Mouse (Mus musculus) embryonic facial prominence, embryonic 11.5 days (tissue): ENCODE results near the gene Ism1. TPM values are rescaled to one million over a fixed set of nuclear protein-coding genes. Genes with fewer than 3 reads are reported as not detected.

Source experiments
- ATAC-seq: fragments of 200-750 bp; cut with Nextera tagmentation; replicated peaks from 2 replicates; pipeline ENCODE4 v1.8.0; 2017; ENCODE audit warnings: low read depth; ENCODE audit not compliant: insufficient number of reproducible peaks, low FRiP score, low TSS enrichment
- DNase-seq: peaks from one replicate; pipeline ENCODE4 v3.0.0-alpha.2; 2015; ENCODE audit warnings: low spot score
- H3K27ac ChIP-seq: fragments of 300-500 bp; sonication (generic); replicated peaks from 2 replicates; pipeline ENCODE4 v1.5.1; 2014; ENCODE audit warnings: mild to moderate bottlenecking, low read depth, low read length, control low read depth
- H3K27me3 ChIP-seq: fragments of 300-500 bp; sonication (generic); 2 replicates; pipeline ENCODE4 v1.6.1; 2014; ENCODE audit warnings: mild to moderate bottlenecking, low read length, moderate library complexity, mixed read lengths; ENCODE audit not compliant: control insufficient read depth, insufficient read depth
- H3K36me3 ChIP-seq: fragments of 300-500 bp; sonication (generic); replicated peaks from 2 replicates; pipeline ENCODE4 v1.6.1; 2014; ENCODE audit warnings: low read depth, mild to moderate bottlenecking, low read length, moderate library complexity, mixed read lengths; ENCODE audit not compliant: control insufficient read depth, insufficient read depth
- H3K4me1 ChIP-seq: fragments of 300-500 bp; sonication (generic); 2 replicates; pipeline ENCODE4 v1.6.1; 2014; ENCODE audit warnings: low read length, mixed read lengths; ENCODE audit not compliant: control insufficient read depth, insufficient read depth
- H3K4me2 ChIP-seq: fragments of 300-500 bp; sonication (generic); 2 replicates; pipeline ENCODE4 v1.6.1; 2014; ENCODE audit warnings: low read depth, mild to moderate bottlenecking, control low read depth, low read length, moderate library complexity
- H3K4me3 ChIP-seq: fragments of 300-500 bp; sonication (generic); 2 replicates; pipeline ENCODE4 v1.5.1; 2014; ENCODE audit warnings: low read depth, low read length, control low read depth
- H3K9ac ChIP-seq: fragments of 300-500 bp; sonication (generic); replicated peaks from 2 replicates; pipeline ENCODE4 v1.6.1; 2014; ENCODE audit warnings: mild to moderate bottlenecking, control low read depth, low read length
- H3K9me3 ChIP-seq: fragments of 300-500 bp; sonication (generic); replicated peaks from 2 replicates; pipeline ENCODE4 v1.6.1; 2016; ENCODE audit warnings: mild to moderate bottlenecking, low read length, inconsistent platforms, mixed read lengths; ENCODE audit not compliant: control insufficient read depth
- WGBS: fragments of 180-500 bp; shearing (Covaris S2); extraction: QIAGEN DNeasy Blood & Tissue Kit; methylation state at CpG from one replicate; pipeline ENCODE4 v1.1.7; 2014; 5-methylcytosine and 5-hydroxymethylcytosine counted together
- polyA plus RNA-seq: library from polyadenylated mRNA; unstranded; fragments of >200 nt; fragmentation: Nextera tagmentation; extraction: Ambion mirVana; gene quantifications from 2 replicates; pipeline ENCODE4 v1.2.1, GENCODE M21; 2014

The Ism1 gene
- polyA plus RNA-seq, 1 experiment from 2014 or later = 1.8 TPM

DNA sequence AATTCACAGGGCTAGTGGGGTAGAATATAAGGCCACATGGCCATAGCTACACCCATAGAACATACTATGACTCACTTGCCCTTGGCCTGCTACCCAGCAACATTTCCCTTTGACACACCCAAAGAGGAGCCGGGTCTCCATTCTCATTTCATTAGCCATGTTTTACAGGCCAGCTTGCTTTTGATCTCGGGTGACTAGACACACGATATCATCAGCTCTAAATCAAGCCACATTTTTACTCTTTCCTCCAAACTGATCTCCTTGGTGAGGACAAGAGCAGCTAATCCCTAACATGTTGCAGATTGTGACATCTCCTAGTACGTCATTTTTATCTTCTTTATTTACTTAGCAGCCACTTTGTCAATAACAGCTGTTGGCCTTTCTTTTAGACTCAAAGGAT is 110.7 kb downstream of the Ism1 start:
- H3K36me3 ChIP-seq = no peaks in the 10 kb centered on the region
- H3K9ac ChIP-seq = no peak overlapping the region
- no peaks in the 10 kb centered on the region for H3K27me3 ChIP-seq
- no peak overlapping the region for H3K4me2 ChIP-seq
- ATAC-seq = no peak
- H3K27ac ChIP-seq = no peak overlapping the region
- H3K4me1 ChIP-seq = no peaks in the 10 kb centered on the region
- 71% methylated on average over 4 of the region's 4 CpGs for WGBS
- no peak for DNase-seq
- no peak overlapping the region for H3K4me3 ChIP-seq
- H3K9me3 ChIP-seq = no peaks in the 10 kb centered on the region

DNA sequence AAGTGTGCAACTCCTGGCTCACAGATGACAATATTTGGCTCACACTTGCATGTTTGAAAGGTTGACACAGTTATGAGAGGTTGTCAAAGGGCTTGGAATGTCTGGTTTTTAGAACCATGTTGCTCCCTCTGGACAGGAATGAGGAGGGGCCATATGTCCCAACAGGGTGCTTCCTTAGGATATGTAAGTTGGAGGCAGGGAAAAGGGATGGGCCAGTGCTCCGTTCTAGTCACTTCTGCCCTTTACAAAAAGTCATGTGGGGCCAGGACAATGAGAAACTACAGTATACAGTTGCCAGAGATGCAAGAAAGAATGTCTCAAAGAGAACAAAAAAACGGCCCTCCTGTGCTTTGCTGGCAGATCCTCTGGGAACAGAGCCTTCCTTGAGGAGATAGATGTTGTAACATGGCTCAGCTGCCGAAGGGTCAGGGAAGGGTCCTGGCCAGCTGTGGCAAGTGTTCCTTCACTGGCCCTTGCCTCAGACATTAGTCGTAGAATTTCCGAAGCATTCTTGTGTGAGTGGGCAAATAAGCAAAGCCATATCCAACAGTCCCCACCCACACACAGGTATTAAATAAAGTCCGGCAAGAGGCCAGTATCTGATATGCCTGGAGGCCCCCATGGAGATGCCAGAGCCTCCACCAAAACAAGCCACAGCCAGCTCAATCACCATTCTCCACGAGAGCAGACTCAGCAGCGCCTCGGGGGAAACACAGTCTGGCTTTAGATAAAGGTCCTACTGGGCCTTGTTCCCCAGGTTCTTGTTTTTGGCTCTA is 114.6 kb downstream of the Ism1 start:
- Histone ChIP-seq H3K4me1 (no peaks in the 10 kb centered on the region), H3K9ac (no peak overlapping the region), H3K4me3 (no peak overlapping the region), H3K27me3 (no peaks in the 10 kb centered on the region), H3K27ac (no peak overlapping the region), H3K36me3 (no peaks in the 10 kb centered on the region), H3K4me2 (no peak overlapping the region), H3K9me3 (no peaks in the 10 kb centered on the region)
- ATAC-seq (no peak), DNase-seq (no peak)
- WGBS = 79% methylated on average over 9 of the region's 9 CpGs

DNA sequence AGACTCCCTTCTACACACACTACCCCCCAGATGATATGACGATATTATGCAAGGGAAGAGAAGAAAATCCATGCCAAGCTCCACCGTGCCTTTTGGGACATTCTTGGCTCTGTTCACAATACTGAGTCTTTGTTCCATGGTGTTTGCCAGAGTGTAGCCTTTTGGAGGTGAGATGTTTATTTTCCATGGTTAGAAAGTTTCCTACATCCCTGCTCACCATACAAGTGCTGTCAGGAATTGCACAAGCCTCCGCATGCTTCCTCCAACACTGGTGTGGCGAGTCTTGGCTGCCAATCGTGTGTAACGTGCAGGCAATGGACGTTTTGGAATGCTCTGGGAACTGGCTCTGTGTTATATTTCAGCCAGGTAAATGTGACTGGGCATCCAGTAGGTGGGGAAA is 126.1 kb downstream of the Ism1 start:
- H3K27ac ChIP-seq = no peak overlapping the region
- no peaks in the 10 kb centered on the region for H3K4me1 ChIP-seq
- DNase-seq = no peak
- no peak overlapping the region for H3K9ac ChIP-seq
- WGBS = 83% methylated on average over 7 of the region's 7 CpGs
- H3K4me2 ChIP-seq = no peak overlapping the region
- H3K4me3 ChIP-seq = no peak overlapping the region
- H3K27me3 ChIP-seq = no peaks in the 10 kb centered on the region
- no peak for ATAC-seq
- no peaks in the 10 kb centered on the region for H3K36me3 ChIP-seq
- no peaks in the 10 kb centered on the region for H3K9me3 ChIP-seq

DNA sequence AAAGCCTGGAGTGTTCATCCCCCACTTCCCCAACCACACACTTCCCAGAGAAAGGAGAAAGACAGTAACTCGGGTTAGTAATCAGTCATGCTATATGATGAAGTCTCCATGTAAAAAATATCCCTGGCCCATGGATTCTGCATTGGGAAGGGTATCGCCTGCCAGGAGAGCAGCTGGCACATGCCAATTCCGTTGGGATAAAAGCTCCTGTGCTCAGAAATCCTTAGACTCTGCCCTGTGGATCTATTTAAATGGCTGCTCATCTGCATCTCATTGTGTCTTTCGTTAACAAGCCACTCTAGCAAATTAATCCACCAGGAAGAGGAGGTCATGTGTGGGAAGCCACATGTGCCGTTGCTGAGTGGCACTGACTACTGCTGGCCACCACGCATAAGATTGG is 129.9 kb downstream of the Ism1 start:
- Histone ChIP-seq H3K9me3 (no peaks in the 10 kb centered on the region), H3K4me2 (no peak overlapping the region), H3K4me3 (no peak overlapping the region), H3K27me3 (no peaks in the 10 kb centered on the region), H3K36me3 (no peaks in the 10 kb centered on the region), H3K4me1 (no peaks in the 10 kb centered on the region), H3K27ac (no peak overlapping the region), H3K9ac (no peak overlapping the region)
- WGBS = 89% methylated on average over 6 of the region's 6 CpGs
- no peak for ATAC-seq
- DNase-seq = no peak

Other genes with a start within 250 kb of the Ism1 start
- 0.60 and 1.4 TPM in 2 replicates for gene Sptlc3, start 184.3 kb upstream of the Ism1 start, polyA plus RNA-seq